Mouse (Mus musculus): ENCODE data around the gene Gpc1. TPM values are rescaled to one million over a fixed set of nuclear protein-coding genes. Genes with fewer than 3 reads are reported as not detected.

The Gpc1 gene
- polyA plus RNA-seq, 1 experiment = 380 TPM

DNA sequence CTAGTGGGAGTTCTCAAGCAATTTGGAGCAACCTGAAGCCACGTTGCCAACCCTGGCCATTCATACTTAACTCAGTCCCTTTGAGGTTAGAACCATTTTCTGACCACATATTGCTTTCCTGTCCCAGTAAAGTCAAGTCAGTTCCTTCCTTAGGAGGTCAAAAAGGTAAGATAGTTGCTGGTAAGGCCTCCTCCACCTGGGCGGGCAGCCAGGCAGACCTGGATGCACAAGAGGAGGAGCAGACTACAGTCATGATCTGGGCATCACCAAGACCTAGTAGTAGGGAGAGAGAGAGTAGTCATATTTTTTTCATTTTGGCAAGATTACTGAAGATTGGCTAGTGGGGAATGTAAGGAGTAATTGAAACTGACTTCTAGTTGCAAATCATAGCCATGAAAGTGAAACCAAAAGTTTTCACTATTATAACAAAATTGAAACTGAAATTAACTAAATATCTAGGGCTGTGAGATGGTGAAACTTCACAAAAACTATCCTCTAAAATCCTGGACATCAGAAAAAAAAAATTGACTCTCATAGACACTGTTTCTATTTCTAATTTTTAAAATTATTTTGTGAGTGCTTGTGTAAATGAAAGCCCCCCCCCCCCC, 74.4 kb downstream of the Gpc1 start:
- Histone ChIP-seq H3ac (ENCODE audit: control insufficient read depth, insufficient read length, low read depth) (no peak overlapping the region), H3K79me2 (ENCODE audit: control insufficient read depth, insufficient read depth) (no peaks in the 10 kb centered on the region), H3K4me3 (ENCODE audit: insufficient read depth, poor library complexity, severe bottlenecking) (no peak overlapping the region), H3K79me3 (ENCODE audit: low read depth) (no peaks in the 10 kb centered on the region), H3K27me3 (ENCODE audit: control insufficient read depth, insufficient read depth, insufficient read length) (no peaks in the 10 kb centered on the region), H3K36me3 (ENCODE audit: control insufficient read depth, insufficient read depth) (no peaks in the 10 kb centered on the region)
- TF ChIP-seq USF1 (IDR thresholded peaks at IDR 0.05; ENCODE audit: low read depth) = no peak
- TF ChIP-seq MYOG (IDR thresholded peaks at IDR 0.05; ENCODE audit: control insufficient read depth, extremely low read depth, insufficient read length) = no peak
- TF ChIP-seq CTCF (IDR thresholded peaks at IDR 0.05; ENCODE audit: control insufficient read depth, insufficient read depth, insufficient read length) = no peak
- TF ChIP-seq FOSL1 (IDR thresholded peaks at IDR 0.05; ENCODE audit: insufficient read depth, low read length, poor library complexity, severe bottlenecking) = no peak
- TF ChIP-seq CEBPB (IDR thresholded peaks at IDR 0.05; ENCODE audit: low read depth) = no peak
- no peak for TF ChIP-seq MYOD1 (IDR thresholded peaks at IDR 0.05; ENCODE audit: control insufficient read depth, insufficient read length, low read depth)
- TF ChIP-seq MAX (IDR thresholded peaks at IDR 0.05) = no peak

DNA sequence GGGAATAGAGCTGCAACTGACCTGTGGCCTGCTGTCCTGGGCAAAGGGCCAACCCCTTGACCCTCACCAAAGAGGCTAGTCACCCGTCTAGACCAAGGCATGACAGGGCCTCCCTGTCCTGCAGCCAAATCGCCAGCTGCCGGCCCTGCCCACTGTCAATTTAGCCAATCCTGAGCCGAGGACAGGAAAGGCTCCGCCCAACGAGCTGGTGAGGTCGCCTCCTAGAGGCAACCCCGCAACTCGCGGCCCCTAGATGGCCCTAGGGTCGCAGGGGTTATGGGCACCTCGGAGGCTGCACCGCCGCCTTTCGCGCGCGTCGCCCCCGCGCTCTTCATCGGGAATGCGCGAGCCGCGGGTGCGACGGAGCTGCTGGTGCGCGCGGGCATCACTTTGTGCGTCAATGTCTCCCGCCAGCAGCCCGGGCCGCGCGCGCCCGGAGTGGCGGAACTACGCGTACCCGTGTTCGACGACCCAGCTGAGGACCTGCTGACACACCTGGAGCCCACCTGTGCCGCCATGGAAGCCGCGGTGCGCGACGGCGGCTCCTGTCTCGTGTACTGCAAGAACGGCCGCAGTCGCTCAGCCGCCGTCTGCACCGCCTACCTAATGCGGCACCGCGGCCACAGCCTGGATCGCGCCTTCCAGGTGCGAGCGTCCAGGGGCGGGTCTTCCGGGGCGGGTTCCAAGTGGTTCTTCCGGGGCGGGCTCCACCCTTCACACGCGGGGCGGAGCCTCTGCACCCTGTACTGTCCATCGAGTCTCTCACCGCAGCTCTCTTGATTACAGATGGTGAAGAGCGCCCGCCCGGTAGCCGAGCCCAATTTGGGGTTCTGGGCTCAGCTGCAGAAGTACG, 75.6 kb downstream of the Gpc1 start, which contains the start of gene Dusp28:
Gene Dusp28 (plus strand): TSS at position 203 of the 853 bp plus-strand sequence.
- Histone ChIP-seq H3K4me3 (ENCODE audit: insufficient read depth, poor library complexity, severe bottlenecking) (peak within 1 kb of the TSS; percentile 42), H3ac (ENCODE audit: control insufficient read depth, insufficient read length, low read depth) (peak within 1 kb of the TSS; percentile 83), H3K79me2 (ENCODE audit: control insufficient read depth, insufficient read depth) (peaks cover 11% of the 10 kb centered on the region), H3K36me3 (ENCODE audit: control insufficient read depth, insufficient read depth) (no peaks in the 10 kb centered on the region), H3K79me3 (ENCODE audit: low read depth) (peaks cover 4% of the 10 kb centered on the region), H3K27me3 (ENCODE audit: control insufficient read depth, insufficient read depth, insufficient read length) (no peaks in the 10 kb centered on the region)
- peak; percentile 6 for TF ChIP-seq MYOD1 (IDR thresholded peaks at IDR 0.05; ENCODE audit: control insufficient read depth, insufficient read length, low read depth)
- TF ChIP-seq USF1 (IDR thresholded peaks at IDR 0.05; ENCODE audit: low read depth) = no peak
- TF ChIP-seq CTCF (IDR thresholded peaks at IDR 0.05; ENCODE audit: control insufficient read depth, insufficient read depth, insufficient read length) = peak; percentile 55

DNA sequence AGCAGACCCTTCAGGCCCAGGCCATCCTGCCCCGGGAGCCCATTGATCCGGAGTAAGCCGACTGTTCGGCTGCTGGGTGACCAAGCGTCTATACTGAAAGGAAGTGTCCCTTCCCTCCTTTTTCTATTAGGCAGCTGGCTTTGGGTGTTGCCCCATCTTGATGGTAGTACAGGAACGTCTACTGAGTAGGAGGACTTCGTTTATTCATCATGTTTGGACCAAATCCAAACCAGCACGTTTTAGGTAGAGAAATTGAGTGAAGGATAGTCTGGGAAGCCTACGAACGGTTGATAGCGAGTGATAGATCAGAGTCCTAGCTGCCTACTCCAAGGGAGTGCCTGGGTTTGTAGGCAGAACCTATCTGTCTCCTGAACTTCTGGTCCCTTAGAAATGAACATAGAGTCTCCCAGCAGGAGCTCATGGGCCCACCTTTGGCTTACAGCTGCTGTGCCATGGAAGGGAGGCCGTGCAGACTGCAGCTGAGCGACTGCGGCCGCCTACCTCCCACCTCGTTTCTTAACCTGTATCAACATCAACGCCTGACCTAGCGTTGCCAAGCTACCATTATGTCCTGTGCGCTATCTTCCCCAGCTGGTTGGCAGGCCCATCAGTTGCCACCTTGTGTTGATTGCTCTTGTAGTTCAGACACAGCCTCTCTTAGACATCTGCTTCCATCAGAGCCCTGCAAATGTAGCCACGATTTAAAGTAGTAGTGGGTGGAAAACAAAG, 76.4 kb downstream of the Gpc1 start:
- TF ChIP-seq USF1 (IDR thresholded peaks at IDR 0.05; ENCODE audit: low read depth) (no peak), MYOD1 (IDR thresholded peaks at IDR 0.05; ENCODE audit: control insufficient read depth, insufficient read length, low read depth) (no peak), MYOG (IDR thresholded peaks at IDR 0.05; ENCODE audit: control insufficient read depth, extremely low read depth, insufficient read length) (no peak), CTCF (IDR thresholded peaks at IDR 0.05; ENCODE audit: control insufficient read depth, insufficient read depth, insufficient read length) (no peak), FOSL1 (IDR thresholded peaks at IDR 0.05; ENCODE audit: insufficient read depth, low read length, poor library complexity, severe bottlenecking) (no peak), MAX (IDR thresholded peaks at IDR 0.05) (no peak), CEBPB (IDR thresholded peaks at IDR 0.05; ENCODE audit: low read depth) (no peak)
- no peaks in the 10 kb centered on the region for H3K27me3 ChIP-seq (ENCODE audit: control insufficient read depth, insufficient read depth, insufficient read length)
- H3K36me3 ChIP-seq (ENCODE audit: control insufficient read depth, insufficient read depth) = no peaks in the 10 kb centered on the region
- peak overlapping the region; percentile 42 for H3K4me3 ChIP-seq (ENCODE audit: insufficient read depth, poor library complexity, severe bottlenecking)
- H3K79me3 ChIP-seq (ENCODE audit: low read depth) = peaks cover 4% of the 10 kb centered on the region
- H3ac ChIP-seq (ENCODE audit: control insufficient read depth, insufficient read length, low read depth) = peak overlapping the region; percentile 40
- H3K79me2 ChIP-seq (ENCODE audit: control insufficient read depth, insufficient read depth) = peaks cover 19% of the 10 kb centered on the region

DNA sequence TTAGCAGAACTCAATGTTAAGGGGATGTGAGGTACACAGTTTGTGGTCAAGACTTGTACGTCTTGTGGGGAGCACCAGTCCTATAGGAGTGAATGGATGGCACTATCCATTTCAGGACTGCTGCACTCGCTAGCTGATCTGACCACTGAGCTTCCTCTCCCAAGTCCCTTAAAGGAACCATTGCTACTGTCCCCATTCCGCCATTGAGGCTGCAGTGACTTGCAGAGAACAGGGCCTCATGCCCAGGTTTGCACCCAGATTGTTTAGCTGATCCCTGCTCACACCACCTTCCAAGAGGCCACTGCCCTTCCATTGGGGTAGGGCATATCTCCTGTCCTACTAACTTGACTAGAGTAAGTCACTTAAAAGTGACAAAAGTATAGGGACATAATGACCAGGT, 77.2 kb downstream of the Gpc1 start:
- Histone ChIP-seq H3K36me3 (ENCODE audit: control insufficient read depth, insufficient read depth) (no peaks in the 10 kb centered on the region), H3K79me2 (ENCODE audit: control insufficient read depth, insufficient read depth) (peaks cover 21% of the 10 kb centered on the region), H3K27me3 (ENCODE audit: control insufficient read depth, insufficient read depth, insufficient read length) (no peaks in the 10 kb centered on the region), H3ac (ENCODE audit: control insufficient read depth, insufficient read length, low read depth) (no peak overlapping the region), H3K4me3 (ENCODE audit: insufficient read depth, poor library complexity, severe bottlenecking) (no peak overlapping the region), H3K79me3 (ENCODE audit: low read depth) (peaks cover 4% of the 10 kb centered on the region)
- TF ChIP-seq CTCF (IDR thresholded peaks at IDR 0.05; ENCODE audit: control insufficient read depth, insufficient read depth, insufficient read length) = no peak
- TF ChIP-seq USF1 (IDR thresholded peaks at IDR 0.05; ENCODE audit: low read depth) = no peak
- TF ChIP-seq CEBPB (IDR thresholded peaks at IDR 0.05; ENCODE audit: low read depth) = no peak
- TF ChIP-seq MYOD1 (IDR thresholded peaks at IDR 0.05; ENCODE audit: control insufficient read depth, insufficient read length, low read depth) = no peak
- no peak for TF ChIP-seq MYOG (IDR thresholded peaks at IDR 0.05; ENCODE audit: control insufficient read depth, extremely low read depth, insufficient read length)
- no peak for TF ChIP-seq MAX (IDR thresholded peaks at IDR 0.05)
- no peak for TF ChIP-seq FOSL1 (IDR thresholded peaks at IDR 0.05; ENCODE audit: insufficient read depth, low read length, poor library complexity, severe bottlenecking)

DNA sequence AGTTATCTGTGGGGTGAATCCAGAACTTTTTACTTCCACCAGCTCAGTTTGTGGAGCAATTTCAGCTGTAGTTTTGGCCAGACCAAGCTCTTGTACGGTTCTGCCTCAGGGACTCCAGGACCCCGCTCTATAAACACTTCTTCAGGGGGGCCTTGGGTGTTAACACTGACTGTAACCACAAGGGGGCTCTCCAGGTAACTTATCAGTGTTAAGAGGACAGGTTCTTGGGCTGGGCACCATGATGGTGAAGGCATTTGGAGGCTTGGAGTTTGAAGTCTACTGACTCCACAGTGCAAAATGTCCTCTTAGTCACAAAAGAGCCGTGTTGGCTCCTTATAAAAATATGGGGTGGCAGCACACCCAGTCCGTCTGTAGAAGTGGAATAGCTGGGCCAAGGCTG, 77.6 kb downstream of the Gpc1 start:
- H3ac ChIP-seq (ENCODE audit: control insufficient read depth, insufficient read length, low read depth) = no peak overlapping the region
- peaks cover 4% of the 10 kb centered on the region for H3K79me3 ChIP-seq (ENCODE audit: low read depth)
- peaks cover 21% of the 10 kb centered on the region for H3K79me2 ChIP-seq (ENCODE audit: control insufficient read depth, insufficient read depth)
- H3K4me3 ChIP-seq (ENCODE audit: insufficient read depth, poor library complexity, severe bottlenecking) = no peak overlapping the region
- TF ChIP-seq MYOG (IDR thresholded peaks at IDR 0.05; ENCODE audit: control insufficient read depth, extremely low read depth, insufficient read length) = no peak
- no peak for TF ChIP-seq CTCF (IDR thresholded peaks at IDR 0.05; ENCODE audit: control insufficient read depth, insufficient read depth, insufficient read length)
- no peak for TF ChIP-seq MAX (IDR thresholded peaks at IDR 0.05)
- TF ChIP-seq CEBPB (IDR thresholded peaks at IDR 0.05; ENCODE audit: low read depth) = no peak
- no peak for TF ChIP-seq FOSL1 (IDR thresholded peaks at IDR 0.05; ENCODE audit: insufficient read depth, low read length, poor library complexity, severe bottlenecking)
- TF ChIP-seq MYOD1 (IDR thresholded peaks at IDR 0.05; ENCODE audit: control insufficient read depth, insufficient read length, low read depth) = no peak
- TF ChIP-seq USF1 (IDR thresholded peaks at IDR 0.05; ENCODE audit: low read depth) = no peak
- H3K36me3 ChIP-seq (ENCODE audit: control insufficient read depth, insufficient read depth) = no peaks in the 10 kb centered on the region
- no peaks in the 10 kb centered on the region for H3K27me3 ChIP-seq (ENCODE audit: control insufficient read depth, insufficient read depth, insufficient read length)

Small RNA genes lying within 50 kb of the gene (microRNA-seq; reads per million reads assigned to microRNA genes)
- 8,336 reads per million, percentile 95 among the genes with 10 or more reads in this experiment for gene Mir149 (ENCODE audit: borderline microRNAs expressed)

Other genes with a start within 250 kb of the Gpc1 start
- not detected for gene Olfr1412, start 245.9 kb upstream of the Gpc1 start, polyA plus RNA-seq (2012; fragmentation: generic; extraction: Trizol)
- gene Olfr1411, start 237.2 kb upstream of the Gpc1 start, polyA plus RNA-seq (2012; fragmentation: generic; extraction: Trizol) = not detected
- not detected for gene Olfr1410, start 225.9 kb upstream of the Gpc1 start, polyA plus RNA-seq (2012; fragmentation: generic; extraction: Trizol)
- not detected for gene Olfr12, start 213.9 kb upstream of the Gpc1 start, polyA plus RNA-seq (2012; fragmentation: generic; extraction: Trizol)
- gene Cops9, start 189.7 kb upstream of the Gpc1 start, polyA plus RNA-seq (2012; fragmentation: generic; extraction: Trizol) = 430 TPM
- not detected for gene Otos, start 182.8 kb upstream of the Gpc1 start, polyA plus RNA-seq (2012; fragmentation: generic; extraction: Trizol)
- 0.57 TPM for gene Ankmy1, start 71.3 kb downstream of the Gpc1 start, polyA plus RNA-seq (2012; fragmentation: generic; extraction: Trizol)
- 9.3 TPM for gene Dusp28, start 75.3 kb downstream of the Gpc1 start, polyA plus RNA-seq (2012; fragmentation: generic; extraction: Trizol)
- gene Rnpepl1, start 79.1 kb downstream of the Gpc1 start, polyA plus RNA-seq (2012; fragmentation: generic; extraction: Trizol) = 29.9 TPM
- 19.8 TPM for gene Capn10, start 102.7 kb downstream of the Gpc1 start, polyA plus RNA-seq (2012; fragmentation: generic; extraction: Trizol)
- gene Gpr35, start 119.2 kb downstream of the Gpc1 start, polyA plus RNA-seq (2012; fragmentation: generic; extraction: Trizol) = 0.13 TPM
- gene Aqp12, start 174.7 kb downstream of the Gpc1 start, polyA plus RNA-seq (2012; fragmentation: generic; extraction: Trizol) = not detected